Comparison of ENCODE assay signal across 20 mouse cellular contexts in genomic region chr6:15726422-15726821, GRCm38 (mm10). TPM values are rescaled to one million over a fixed set of nuclear protein-coding genes. Genes with fewer than 3 reads are reported as not detected.
DNase-seq lines count a peak whose midpoint lies in the region; ATAC-seq and TF ChIP-seq lines count a peak whose summit lies in the region.
"Had no signal": no experiment of that assay in that cellular context is flagged by ENCODE, and none has a peak within 500 bp of the region (broad histone marks: within the 10 kb centered on the region; RNA-seq: fewer than 3 reads in every experiment).

No protein-coding gene starts in this region.

- H3K4me3 ChIP-seq in liver, embryonic 13.5 days (replicated peaks), result no peak overlapping the region
- H3K4me3 ChIP-seq in liver, postnatal 0 days (ENCODE audit: low read depth, low read length), result no peak overlapping the region
- no peak overlapping the region for H3K4me3 ChIP-seq in intestine, postnatal 0 days (ENCODE audit: low read depth, low read length)
- H3K4me3 ChIP-seq: embryonic facial prominence, embryonic 13.5 days; limb, embryonic 15.5 days; midbrain, embryonic 12.5 days; neural tube, embryonic 13.5 days had no signal

- H3K9ac ChIP-seq in liver, embryonic 13.5 days, result no peak overlapping the region
- H3K9ac ChIP-seq in liver, postnatal 0 days (replicated peaks), result no peak overlapping the region
- H3K9ac ChIP-seq in intestine, postnatal 0 days (ENCODE audit: low read depth, low read length), result no peak overlapping the region
- H3K9ac ChIP-seq: embryonic facial prominence, embryonic 13.5 days; limb, embryonic 15.5 days; lung, embryonic 14.5 days; midbrain, embryonic 12.5 days; neural tube, embryonic 13.5 days had no signal

- no peak for TF ChIP-seq CTCF in liver, postnatal 0 days (IDR thresholded peaks at IDR 0.05; ENCODE audit: low read depth)
- TF ChIP-seq CTCF in intestine, postnatal 0 days (IDR thresholded peaks at IDR 0.05; ENCODE audit: low read depth), result no peak

- H3K4me2 ChIP-seq in liver, embryonic 13.5 days, result no peak overlapping the region
- no peak overlapping the region for H3K4me2 ChIP-seq in liver, postnatal 0 days (ENCODE audit: low read depth, low read length)
- H3K4me2 ChIP-seq in intestine, postnatal 0 days (replicated peaks; ENCODE audit: low read depth), result no peak overlapping the region
- H3K4me2 ChIP-seq: embryonic facial prominence, embryonic 13.5 days; limb, embryonic 15.5 days; lung, embryonic 14.5 days; midbrain, embryonic 12.5 days; neural tube, embryonic 13.5 days had no signal

- H3K27me3 ChIP-seq in liver, embryonic 13.5 days, result peaks cover 2% of the 10 kb centered on the region
- no peaks in the 10 kb centered on the region for H3K27me3 ChIP-seq in liver, postnatal 0 days (ENCODE audit: insufficient read depth, low read length)
- H3K27me3 ChIP-seq in intestine, postnatal 0 days (replicated peaks; ENCODE audit: control insufficient read depth, insufficient read depth, low read length), result no peaks in the 10 kb centered on the region
- H3K27me3 ChIP-seq: embryonic facial prominence, embryonic 13.5 days; limb, embryonic 15.5 days; midbrain, embryonic 12.5 days had no signal

- no peak for TF ChIP-seq EP300 in liver, postnatal 0 days (IDR thresholded peaks at IDR 0.05; ENCODE audit: low read depth)

- no peaks in the 10 kb centered on the region for H3K9me3 ChIP-seq in liver, embryonic 13.5 days (replicated peaks)
- no peaks in the 10 kb centered on the region for H3K9me3 ChIP-seq in liver, postnatal 0 days (ENCODE audit: low read length)
- H3K9me3 ChIP-seq in intestine, postnatal 0 days (ENCODE audit: control insufficient read depth), result no peaks in the 10 kb centered on the region
- H3K9me3 ChIP-seq: embryonic facial prominence, embryonic 13.5 days; limb, embryonic 15.5 days; midbrain, embryonic 12.5 days; neural tube, embryonic 13.5 days had no signal

- 40% methylated on average over 6 of the region's 6 CpGs for WGBS in liver, embryonic 13.5 days (ENCODE audit: insufficient replicate concordance)
- WGBS in liver, postnatal 0 days (ENCODE audit: insufficient replicate concordance), result 62% methylated on average over 6 of the region's 6 CpGs
- 78% methylated on average over 6 of the region's 6 CpGs for WGBS in intestine, postnatal 0 days

- no peaks in the 10 kb centered on the region for H3K4me1 ChIP-seq in liver, embryonic 13.5 days (replicated peaks)
- peaks cover 8% of the 10 kb centered on the region for H3K4me1 ChIP-seq in liver, postnatal 0 days (ENCODE audit: insufficient read depth)
- H3K4me1 ChIP-seq in intestine, postnatal 0 days (replicated peaks; ENCODE audit: control insufficient read depth, insufficient read depth, low read length), result no peaks in the 10 kb centered on the region

- ATAC-seq in liver, embryonic 13.5 days (ENCODE audit: low read depth), result 0 out of 2 replicates have a peak, but pooled peaks have one; percentile 29
- no peak for ATAC-seq in liver, postnatal 0 days
- ATAC-seq in activated CD4-positive, CD25-positive, alpha-beta regulatory T cell, adult 4 months, result peak; percentile 52
- peak; percentile 62 for ATAC-seq in inflammation-experienced regulatory T-cells, adult 6 months
- ATAC-seq in intestine, postnatal 0 days, result no peak
- ATAC-seq: forebrain, embryonic 16.5 days had no signal

- DNase-seq in liver, embryonic 13.5 days, result no peak
- no peak for DNase-seq in liver, postnatal 0 days
- peak; percentile 45 for DNase-seq in CD4-positive helper T cell, adult 2 months (ENCODE audit: low read depth, low spot score)
- DNase-seq in spleen, postnatal 4 days (ENCODE audit: low spot score in 2 of 2), result no peak
- DNase-seq in layer of hippocampus, adult 9-11 months, result no peak
- DNase-seq: adrenal gland, adult 2 months; cerebellum, adult 9-11 months; kidney, adult 9 months; lung, embryonic 14.5 days; lung, postnatal 4 days; right cerebral cortex, adult 18-20 months; thymus, postnatal 36 days had no signal

- no peak overlapping the region for H3K27ac ChIP-seq in liver, embryonic 13.5 days
- H3K27ac ChIP-seq in liver, postnatal 0 days (ENCODE audit: low read depth), result no peak overlapping the region
- H3K27ac ChIP-seq in intestine, postnatal 0 days (ENCODE audit: low read depth, low read length), result no peak overlapping the region
- H3K27ac ChIP-seq: embryonic facial prominence, embryonic 13.5 days; limb, embryonic 15.5 days; midbrain, embryonic 12.5 days; neural tube, embryonic 13.5 days had no signal

- no peaks in the 10 kb centered on the region for H3K36me3 ChIP-seq in liver, embryonic 13.5 days
- no peaks in the 10 kb centered on the region for H3K36me3 ChIP-seq in liver, postnatal 0 days (replicated peaks; ENCODE audit: insufficient read depth, low read length)
- H3K36me3 ChIP-seq in intestine, postnatal 0 days (ENCODE audit: control insufficient read depth, insufficient read depth), result no peaks in the 10 kb centered on the region
- H3K36me3 ChIP-seq: embryonic facial prominence, embryonic 13.5 days; limb, embryonic 15.5 days; midbrain, embryonic 12.5 days; neural tube, embryonic 13.5 days had no signal

RNA-seq across cellular contexts. Expression of gene Mdfic, which starts 6.0 kb away (rescaled TPM):
- 0.96 and 1.3 TPM in 2 replicates for polyA plus RNA-seq in liver, embryonic 13.5 days (2015; fragmentation: Nextera tagmentation; extraction: Ambion mirVana)
- 2.1 and 2.2 TPM in 2 replicates for polyA plus RNA-seq in liver, postnatal 0 days (2015; fragmentation: Nextera tagmentation; extraction: Ambion mirVana)
- polyA plus RNA-seq in activated CD4-positive, CD25-positive, alpha-beta regulatory T cell, adult 4 months (2017; shearing (Covaris generic)), result 10 to 100 TPM; 16.2 to 20.8 TPM
- polyA plus RNA-seq in inflammation-experienced regulatory T-cells, adult 6 months (2017; shearing (Covaris generic)), result 10 to 100 TPM; 19.5 to 28.0 (median 21.3) TPM
- 2.3 TPM in 2 replicates for polyA plus RNA-seq in intestine, postnatal 0 days (2015; fragmentation: Nextera tagmentation; extraction: Ambion mirVana)

Comparison
In these comparisons a context has a peak if more than half of its experiments do, and no peak if none do; other contexts are left out.
1. ATAC-seq: peak in liver, embryonic 13.5 days (single experiment), activated CD4-positive, CD25-positive, alpha-beta regulatory T cell, adult 4 months (single experiment) and inflammation-experienced regulatory T-cells, adult 6 months (single experiment); none in liver, postnatal 0 days (single experiment) and intestine, postnatal 0 days (single experiment).